Mouse (Mus musculus) left cerebral cortex, adult 11 months (tissue): ENCODE measurements around the gene Trpm2.
"Not testable (repeated sequence)": the region's sequence is repeated elsewhere in the genome, so short reads cannot be mapped to it uniquely, and the experiment has no call there.

Experiments used
- DNase-seq: peaks from one replicate; pipeline ENCODE4 v3.0.0; 2022; ENCODE audit warnings: low spot score

Gene Trpm2

DNA sequence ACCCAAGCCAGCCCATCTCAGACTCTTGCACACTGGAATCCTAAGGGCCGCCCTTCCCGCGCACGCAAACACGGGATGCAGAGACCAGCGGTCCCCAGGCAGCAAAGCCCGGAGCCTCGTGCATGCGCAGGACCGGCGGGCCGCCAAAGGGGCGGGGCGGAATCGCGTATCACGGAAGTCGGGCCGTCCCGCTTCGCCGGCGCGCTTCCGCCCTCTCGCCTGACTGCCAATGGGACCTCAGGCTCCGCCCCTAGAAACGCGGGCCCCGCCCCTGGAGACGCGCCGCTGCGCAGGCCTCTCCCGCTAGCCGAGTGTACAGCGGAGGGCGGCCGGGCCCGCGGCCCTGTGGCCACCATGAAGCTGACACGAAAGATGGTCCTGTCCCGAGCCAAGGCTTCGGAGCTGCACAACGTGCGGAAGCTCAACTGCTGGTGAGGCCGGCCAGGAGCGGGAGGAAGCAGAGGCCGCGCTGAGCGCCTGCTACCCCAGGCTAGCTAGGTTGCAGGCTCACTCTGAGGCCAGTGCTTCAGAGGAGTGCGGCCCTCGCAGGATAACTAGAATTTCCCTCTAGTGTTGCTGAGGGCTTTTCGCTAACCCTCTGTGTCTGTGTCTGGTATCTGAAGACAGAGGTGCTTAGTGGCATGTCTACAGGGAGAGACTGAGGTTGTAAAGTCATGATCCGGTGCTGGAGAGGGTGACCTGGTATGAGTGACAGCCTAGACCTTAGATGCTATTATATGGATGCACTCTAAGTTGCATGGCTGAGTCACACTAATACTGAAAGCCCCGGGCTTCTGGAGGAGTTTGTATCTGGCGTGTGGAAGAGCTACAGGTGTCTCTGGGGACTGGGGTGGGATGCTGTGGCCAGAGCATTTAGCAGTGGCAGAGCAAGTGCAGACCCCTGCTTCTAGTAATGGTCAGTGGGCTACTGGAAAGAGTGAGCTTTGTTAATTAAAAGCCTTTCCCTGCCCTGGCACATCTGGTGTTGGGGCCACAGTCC lies 8.3 kb upstream of the Trpm2 start, which contains the start of gene 1810043G02Rik:
1810043G02Rik (plus strand) TSS at position 174 of the 1,000 bp plus-strand sequence.
- DNase-seq: peak; percentile 97

DNA sequence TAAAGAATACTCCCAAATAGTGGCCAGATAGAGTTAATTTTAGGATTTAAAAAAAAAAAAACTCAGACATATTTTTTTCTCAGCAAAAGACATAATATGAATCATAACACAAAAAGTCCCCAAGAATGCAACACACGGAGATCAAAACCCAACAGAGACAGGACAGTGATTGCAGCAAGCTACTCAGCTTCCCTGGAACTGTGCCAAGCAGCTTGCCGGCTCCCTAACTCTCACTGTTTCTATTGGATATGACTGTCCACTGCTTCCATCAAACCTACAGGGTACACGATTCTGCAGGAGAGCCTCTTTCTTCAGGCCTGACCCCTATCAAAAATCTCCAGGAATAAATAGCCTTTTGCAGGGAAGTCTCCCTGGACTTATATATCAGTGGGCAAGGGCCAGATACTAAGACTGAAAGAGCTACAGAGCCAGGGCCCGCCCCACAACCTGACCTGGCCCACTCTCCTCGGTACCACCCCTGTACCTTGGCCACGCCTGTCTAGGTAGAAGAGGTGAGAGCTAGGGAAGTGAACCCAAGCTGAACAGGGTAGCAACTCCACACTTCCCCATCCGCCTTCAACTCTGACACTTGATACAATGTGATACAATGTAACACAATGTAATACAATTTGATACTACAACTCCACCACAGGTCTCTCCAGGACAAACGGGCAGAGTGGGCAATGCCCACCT lies 6.2 kb upstream of the Trpm2 start:
- no peak for DNase-seq

DNA sequence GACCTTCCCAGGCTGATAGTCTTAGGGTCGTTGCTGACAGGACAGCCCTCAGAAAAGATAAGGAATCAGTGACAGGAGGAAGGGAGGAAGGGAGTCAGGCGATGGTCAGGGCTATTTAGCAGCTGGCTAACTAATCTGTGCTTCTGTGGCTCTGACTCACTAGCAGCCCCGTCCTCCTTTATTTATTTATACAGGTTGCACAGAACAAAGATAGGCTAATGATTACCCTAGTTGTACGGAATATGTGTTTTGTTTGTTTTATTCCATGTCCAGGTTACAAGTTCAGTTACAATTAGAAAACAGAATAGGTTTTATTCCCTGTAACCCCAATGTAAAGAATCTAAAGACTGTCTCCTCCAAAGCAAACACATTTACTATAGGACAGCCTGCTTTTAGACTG lies 5.3 kb upstream of the Trpm2 start:
- no peak for DNase-seq

DNA sequence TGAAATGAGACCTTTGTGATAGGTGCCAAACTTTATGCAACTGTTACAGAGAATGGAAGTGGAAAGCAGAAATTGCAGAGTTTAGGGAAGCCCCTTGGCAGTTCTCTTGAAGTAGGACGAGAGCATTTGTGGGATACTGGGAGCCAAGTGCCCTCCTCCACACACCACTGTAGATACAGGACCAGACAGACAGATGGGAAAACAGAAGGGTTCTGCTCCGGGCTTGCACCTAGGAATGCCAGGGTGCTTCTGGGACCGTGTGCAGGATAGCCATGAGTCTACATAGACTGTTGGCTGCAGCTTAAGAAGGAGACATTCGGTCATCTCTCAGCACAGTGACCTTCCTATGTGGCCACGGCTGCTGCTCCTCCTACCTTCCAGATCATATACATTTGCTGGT lies 4.4 kb upstream of the Trpm2 start:
- no peak for DNase-seq

- DNase-seq: no peak
Observed at GRCm38 (mm10) chr10:77974323-77974722, 4.0 kb upstream of the Trpm2 start.

DNA sequence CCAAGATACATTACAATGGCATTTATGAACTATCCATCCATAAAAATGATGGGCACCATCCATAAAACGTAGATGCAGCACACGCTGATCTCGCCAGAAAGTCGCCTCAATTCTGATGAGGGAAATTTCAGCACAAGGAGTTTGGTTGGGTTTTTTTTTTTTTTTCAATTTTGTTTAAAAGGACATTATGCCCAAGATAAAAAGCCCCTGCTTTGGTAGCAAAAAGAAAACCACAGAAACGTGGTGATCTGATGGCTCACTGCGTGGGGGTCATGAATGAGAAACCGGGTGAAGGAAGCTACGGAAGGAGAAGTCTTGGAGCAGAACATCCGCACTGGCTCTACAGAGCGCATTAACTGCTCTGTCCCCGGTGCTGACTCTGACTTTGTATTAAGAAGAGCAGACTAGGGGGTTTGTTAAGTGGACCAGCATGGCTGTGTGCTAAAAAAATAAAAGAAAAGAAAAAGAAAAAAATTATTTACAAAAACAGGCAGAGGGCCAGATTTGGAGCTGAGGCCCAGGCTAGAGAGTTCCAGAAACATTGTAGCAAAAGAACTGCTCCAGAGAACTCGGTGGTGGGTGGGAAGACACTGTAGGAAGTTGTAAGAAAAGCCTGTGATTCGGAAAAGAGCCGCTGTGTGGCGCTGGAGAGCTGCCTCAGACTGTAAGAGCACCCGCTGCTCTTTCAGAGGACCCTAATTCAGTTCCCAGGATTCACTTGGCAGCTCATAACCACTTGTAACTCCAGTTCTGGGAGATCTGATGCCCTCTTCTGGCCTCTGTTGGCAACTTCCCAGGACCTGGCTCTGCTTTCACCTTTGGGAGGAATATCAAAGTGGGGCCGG lies 1.6 kb upstream of the Trpm2 start:
- no peak for DNase-seq

- DNase-seq: no peak
Observed at GRCm38 (mm10) chr10:77971191-77971590, 828 bp upstream of the Trpm2 start.

GRCm38 (mm10) chr10:77969973-77970325 lies 414 bp downstream of the Trpm2 start:
- no peak for DNase-seq

DNA sequence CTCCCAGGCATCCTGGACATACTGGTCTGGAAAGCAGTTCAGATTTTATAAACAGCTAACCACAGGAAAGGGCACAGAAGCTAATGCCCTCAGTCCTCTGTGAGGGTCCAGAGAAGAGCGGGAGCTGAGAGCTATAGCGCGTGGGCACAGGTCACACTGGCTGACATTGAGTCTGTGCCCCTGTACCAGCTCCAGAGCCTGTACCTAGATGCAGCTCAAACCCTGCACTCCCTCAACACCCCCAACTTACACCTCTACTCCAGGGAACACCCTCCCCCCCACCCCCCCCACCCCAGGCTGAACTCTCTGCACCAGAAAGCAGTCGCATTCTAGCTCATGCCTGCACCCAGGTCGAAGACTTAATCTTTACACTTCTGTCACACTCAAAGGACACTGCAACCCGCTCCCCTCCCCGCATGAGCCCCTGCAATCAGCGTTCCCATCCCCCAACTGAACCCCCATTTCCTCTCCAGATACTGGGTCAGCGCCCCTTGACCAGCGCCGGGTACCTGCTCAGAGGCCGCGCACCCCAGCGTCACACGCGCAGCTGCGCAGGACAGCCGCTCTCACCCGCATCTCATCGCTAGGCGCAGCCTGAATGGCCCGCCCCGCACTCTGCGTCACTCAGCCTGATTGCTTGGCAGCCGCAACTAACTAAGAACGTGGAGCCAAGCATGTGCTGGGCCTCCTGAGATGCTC lies 940 bp downstream of the Trpm2 start:
- no peak for DNase-seq

DNA sequence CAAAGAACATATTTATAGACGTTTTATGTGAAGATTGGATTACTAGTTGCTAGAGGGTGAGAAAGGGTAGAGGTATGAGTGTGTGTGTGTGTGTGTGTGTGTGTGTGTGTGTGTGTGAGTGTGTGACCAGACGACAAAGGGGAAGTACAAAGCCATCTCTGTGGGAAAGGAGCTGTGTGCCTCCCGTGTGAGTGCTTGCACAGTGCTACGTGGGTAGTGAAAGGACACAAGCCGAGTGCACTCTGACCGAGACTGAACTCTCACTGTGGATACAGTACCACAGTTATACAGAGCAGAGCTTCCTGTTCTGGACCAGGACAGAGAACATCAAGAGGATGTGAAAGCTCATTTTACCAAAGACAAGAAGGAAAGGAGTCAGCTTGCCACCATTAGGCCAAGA lies 6.4 kb downstream of the Trpm2 start:
- no peak for DNase-seq

DNA sequence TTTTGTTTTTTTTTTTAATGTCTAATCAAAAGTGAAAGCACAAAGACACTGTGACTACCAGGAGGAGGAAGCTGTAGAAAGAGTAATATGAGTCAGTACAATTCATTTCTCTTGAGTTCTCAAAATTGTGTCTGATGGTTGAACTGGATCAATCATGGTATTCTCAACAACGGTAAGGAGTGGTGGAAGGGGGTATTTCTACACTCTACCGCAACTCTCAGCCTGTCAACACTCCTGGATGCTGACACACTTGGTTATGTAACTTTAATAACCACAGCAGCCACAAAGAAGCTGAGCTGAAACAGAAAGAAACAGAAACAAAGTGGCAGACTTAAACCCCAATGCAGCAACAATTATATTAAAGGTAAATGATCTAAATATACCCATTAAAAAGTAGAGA lies 7.6 kb downstream of the Trpm2 start:
- no peak for DNase-seq

GRCm38 (mm10) chr10:77950468-77950867 lies 19.9 kb downstream of the Trpm2 start:
- DNase-seq: not testable (repeated sequence)

DNA sequence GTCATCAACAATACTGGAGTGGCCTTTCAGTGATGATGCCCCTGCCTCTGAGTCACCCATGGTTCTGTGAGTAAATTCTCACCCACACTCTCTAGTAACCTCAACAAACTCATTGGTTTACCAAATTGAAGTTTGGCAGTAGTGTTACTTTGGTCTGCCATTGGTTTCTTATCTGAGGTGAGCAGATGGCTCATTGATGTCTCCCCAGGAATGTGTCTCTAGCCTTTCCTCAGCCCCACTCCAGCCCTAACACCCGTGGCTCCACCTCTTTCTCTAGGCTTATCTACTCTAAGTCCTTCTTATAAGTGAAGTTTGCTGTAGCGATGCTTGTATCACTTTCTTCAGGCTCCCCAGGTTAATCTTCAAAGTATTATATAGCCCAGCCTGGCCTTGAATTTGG lies 30.7 kb downstream of the Trpm2 start:
- no peak for DNase-seq

DNA sequence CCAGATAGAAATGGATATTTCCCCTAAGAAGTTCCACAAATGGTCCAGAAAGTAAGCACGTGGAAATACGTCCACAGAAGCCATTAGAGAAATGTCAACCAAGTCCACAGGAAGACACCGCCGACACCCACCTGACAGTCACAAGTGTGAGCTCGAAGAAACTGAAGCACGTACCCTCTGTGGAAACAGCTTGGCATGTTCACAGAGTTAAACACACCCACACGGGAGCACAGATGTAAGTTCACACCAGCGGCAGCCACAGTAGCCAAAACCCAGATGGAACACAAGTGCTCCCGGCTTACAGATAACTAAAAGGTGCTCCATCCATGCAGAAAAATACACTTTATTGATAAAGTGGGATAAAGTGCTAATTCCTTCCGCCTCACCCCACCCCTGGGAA lies 43.0 kb downstream of the Trpm2 start:
- DNase-seq: no peak

- no peak for DNase-seq
Observed at GRCm38 (mm10) chr10:77926140-77926539, 44.2 kb downstream of the Trpm2 start.

GRCm38 (mm10) chr10:77922681-77923080 lies 47.7 kb downstream of the Trpm2 start:
- no peak for DNase-seq

DNA sequence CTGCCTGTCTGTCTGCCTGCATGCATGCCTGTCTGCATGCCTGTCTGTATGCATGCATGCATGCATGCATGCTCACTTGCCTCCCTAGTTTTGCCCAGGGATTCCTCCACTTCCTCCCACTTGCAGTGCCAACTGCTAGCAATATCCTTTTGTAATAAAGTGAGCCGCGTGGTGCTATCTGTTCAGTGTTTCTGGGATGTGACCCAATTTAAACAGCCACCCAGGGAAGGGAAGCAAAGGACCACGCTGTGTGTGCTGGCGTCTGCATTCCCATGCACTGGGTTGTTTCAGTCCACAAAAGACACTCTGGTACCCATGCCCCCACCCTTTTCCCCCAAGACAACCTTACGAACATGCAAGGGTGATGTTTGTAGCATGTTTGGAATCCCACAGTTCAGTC lies 49.4 kb downstream of the Trpm2 start:
- no peak for DNase-seq

- DNase-seq: no peak
Observed at GRCm38 (mm10) chr10:77916636-77917335, 53.6 kb downstream of the Trpm2 start.

DNA sequence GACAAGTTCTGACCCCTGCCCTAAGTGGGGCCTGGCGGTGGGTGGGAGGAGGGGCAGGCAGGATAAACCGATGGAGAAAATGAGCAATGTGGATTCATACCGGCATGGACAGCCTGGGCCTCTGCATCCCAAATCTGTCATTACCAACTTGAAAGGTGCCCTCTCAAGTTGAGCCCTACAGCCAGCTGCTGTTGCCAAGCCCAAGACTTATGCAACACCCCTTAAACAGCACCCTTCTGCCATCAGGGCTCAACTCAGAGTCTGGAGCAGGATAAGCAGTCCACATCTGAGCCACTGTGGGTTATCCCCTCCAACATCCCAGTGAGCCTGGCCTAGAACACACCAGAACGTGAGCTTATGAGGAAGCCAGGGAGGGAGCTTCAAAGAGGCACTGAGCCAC lies 57.1 kb downstream of the Trpm2 start:
- no peak for DNase-seq

DNA sequence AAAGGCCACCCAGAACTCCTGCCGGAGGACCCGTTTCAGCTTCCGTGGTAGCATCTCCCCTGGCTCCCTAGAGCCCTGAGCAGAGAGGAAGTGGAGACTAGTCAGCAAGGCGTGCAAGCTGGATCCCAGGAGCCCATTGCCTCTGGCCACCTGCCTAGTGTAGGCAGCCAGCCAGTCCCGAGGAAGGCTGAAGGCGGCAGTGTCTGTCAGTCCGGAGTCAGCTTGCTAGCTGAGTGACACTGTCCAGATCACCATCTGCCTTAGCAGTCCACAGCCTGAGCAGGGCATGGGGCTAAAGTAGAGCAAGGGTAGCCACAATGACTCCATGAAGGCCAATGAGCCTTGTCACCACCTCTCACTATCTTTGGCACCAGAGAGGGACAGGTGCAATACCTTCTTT lies 57.8 kb downstream of the Trpm2 start:
- DNase-seq: no peak
